Mouse (Mus musculus) thymus, adult 18-20 months (tissue): ENCODE results near the gene Dgkz.

Experiments used
- DNase-seq, 2 experiments: peaks; one replicate each; pipeline ENCODE4 v3.0.0; 2022; ENCODE audit warnings: mixed read lengths in 2 of 2

Dgkz gene

DNA sequence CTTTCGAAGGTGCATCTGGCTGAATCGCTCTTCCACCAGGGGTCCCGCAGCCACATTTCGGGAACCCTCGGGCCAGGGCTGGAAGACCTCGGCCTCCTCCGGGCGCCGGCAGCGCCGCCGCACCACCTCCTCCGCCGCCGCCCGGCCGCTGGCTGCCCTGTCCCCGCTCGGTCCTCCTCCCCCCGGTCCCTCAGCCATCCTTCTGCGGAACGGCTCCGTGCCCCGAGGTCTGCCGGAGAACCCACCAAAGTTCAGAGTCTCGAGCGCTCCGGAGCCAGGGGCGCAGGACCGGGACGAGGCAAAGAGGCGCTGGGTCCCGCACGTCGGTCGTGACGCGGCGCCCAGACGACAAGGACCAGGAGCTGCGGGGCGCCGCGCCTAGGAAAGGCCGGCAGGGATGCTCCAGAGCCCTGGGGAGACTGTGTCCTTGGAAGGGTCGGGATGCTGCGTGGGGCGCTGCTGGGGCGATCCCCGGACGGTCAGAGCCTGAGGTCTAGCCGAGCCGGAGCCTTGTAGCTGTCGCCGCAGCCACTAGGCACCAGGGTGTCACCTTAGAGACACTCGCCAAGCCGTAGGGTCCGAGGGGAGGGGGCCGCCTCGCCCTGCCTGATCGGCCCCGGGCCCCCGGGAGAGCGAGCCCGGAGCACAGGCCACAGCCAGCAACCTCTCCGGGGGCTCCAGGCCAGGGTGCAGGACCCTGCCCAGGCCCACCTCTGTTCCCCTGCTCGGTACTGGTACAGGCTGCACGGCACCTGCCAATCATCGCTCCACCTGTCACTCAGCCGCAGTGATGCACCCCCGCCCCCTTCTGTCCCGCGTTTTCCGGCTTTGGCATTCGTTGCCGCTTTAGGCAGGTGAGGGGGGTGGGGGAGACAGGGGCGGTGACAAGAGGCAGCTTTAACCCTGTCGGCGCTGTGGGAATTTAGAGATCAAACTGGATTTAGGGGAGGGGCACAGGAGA, at the start of gene Dgkz:
Dgkz (minus strand) TSS at position 284 of the 961 bp plus-strand sequence.
- DNase-seq, result peak; percentile 41 to 46

DNA sequence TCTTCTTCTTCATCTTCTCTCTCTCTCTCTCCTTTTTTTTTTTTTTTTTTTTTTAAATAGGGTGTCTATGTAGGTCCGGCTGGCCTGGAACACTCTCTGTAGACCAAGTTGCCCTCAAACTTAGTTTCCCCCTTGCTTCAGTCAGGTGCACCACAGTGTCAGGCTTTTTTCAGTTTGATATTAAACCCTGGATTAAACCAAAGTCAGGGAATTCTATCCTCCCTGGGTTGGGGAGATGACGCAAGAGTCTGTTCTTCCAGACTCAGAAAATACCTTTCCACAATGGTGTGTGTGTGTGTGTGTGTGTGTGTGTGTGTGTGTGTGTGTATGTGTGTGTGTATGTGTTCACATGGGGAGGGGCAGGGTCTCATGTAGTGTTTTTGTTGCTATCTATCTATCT, 49.5 kb upstream of the Dgkz start:
- DNase-seq, result no peak

DNA sequence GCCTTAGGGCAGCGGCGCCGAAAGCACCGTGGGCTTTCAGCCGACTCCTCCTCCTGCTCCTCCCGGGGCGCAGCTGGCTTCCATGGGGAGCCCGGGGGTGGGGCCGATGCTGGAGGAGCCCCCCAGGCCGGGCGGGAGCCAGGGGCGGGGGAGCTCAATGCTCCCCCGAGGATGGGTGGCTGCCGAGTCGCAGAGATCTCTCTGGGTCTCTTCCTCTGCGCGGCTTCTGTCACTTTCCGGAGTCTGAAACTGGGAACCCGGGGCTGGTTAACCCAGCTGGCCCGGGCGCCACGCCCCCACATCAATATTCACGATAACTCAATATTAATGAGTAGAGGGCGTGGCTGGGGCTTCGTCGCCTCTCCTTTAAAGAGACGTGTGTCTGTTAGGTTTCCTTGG, 48.6 kb upstream of the Dgkz start, which contains the start of gene Creb3l1:
Creb3l1 (minus strand) TSS at position 229 of the 399 bp plus-strand sequence.
- DNase-seq, result no peak

DNA sequence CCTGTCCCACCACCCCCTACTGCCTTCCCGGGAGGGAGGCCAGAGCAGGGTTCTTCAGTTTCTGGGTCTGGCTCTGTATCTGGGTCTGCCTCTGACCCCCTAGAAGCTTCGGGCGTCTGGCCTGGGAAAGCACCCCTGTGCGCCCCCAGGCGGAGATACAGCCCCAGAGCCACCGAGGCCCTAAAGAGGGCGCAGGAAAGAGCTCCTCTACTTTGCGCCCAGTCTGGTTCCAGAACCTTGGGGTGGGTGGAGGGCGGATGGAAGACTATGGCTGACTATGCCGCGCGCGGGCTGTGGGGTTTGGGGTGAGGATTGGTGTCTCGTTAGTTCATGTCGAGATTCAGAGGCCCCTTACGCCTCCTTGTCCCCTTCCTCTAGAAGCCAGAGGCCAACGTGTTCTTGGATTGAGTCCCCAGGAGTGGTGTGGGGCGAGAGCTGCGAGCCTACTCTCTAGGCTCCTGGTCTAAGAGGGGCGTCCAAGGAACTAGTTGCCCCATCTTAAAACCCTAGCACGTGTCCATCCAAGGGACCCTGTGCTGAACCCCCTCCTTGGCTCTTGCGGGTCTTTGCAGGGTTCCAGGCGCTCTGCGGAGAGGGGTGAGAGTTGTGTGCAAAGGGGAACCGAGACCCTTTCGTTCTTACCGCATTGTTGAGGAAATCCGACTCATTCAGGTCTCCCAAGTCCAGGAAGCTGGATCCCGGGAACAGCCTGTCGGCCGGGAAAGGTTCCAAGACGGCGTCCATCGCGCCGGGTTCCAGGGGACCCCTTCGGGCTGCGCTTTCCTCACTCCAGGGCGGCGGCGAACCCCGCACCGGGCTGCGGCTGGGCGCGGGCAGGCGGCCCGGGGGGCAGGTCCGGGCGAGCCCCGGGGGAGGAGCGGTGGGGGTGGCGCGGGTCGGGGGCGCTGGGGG, 48.0 kb upstream of the Dgkz start:
- no peak for DNase-seq

DNA sequence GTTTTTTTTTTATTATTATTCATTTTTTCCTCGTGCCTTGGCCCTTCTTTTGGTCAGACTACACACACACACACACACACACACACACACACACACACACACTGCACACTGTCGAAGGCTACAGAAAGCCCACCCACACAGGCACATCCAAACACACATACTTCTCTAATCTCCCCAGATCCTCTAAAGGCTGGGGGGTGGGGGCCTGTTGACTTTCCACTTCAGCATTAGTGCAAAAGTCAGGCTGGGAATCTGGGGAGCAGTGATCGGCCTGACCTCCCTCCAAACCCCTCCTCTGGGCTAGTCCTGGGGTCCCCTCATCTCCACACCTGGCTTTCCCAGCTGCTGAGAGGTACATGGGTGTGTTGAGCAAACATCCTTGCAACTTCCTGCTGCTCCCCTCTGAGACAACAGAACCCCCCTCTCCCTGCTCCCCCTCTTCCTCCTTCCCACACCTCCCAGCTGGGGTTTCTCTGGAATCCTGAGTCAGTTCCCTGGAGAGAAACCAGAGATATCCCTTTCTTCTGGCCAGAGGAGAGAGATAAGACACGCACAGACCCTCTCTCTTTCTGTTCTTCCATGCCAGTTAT, 45.1 kb upstream of the Dgkz start:
- no peak for DNase-seq

DNA sequence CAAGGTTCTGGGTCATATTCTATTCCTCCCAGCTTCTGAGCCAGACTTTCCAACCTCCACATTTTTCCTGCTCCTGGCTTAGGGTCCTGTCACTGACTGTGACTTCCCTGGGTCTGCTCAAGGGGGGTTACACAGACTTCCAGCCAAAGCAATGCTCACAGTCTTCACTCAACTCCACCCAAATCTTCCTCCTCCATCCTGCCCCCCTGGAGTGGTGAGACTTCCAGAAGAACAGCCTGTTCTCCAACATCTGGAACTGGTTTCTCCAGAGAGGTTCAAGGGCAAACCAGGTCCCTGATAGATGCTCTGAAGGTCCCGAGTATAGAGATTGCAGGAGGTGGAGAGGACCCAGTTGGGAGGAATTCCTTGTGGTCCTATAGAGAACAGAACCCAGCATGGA, 41.8 kb upstream of the Dgkz start:
- DNase-seq, result no peak

DNA sequence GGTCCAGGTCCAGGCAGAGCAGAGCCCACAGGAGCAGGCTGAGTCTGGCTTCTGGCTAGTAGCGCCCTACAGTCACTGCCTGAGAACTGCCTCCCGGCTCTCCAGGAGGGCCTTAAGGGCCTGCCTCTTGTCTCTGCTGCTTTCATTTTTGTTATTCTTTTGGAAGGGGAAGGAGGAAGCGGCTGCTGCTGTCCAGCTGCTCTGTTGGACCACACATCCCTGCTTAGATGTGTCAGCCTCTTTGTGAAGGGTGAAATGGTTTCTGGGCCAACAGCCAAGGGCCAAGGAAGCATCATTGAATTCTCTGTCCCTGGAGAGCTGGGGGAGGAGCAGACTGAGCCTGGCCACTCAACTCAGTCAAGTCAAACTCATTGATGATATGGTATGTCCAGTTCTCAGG, 41.3 kb upstream of the Dgkz start:
- no peak for DNase-seq

DNA sequence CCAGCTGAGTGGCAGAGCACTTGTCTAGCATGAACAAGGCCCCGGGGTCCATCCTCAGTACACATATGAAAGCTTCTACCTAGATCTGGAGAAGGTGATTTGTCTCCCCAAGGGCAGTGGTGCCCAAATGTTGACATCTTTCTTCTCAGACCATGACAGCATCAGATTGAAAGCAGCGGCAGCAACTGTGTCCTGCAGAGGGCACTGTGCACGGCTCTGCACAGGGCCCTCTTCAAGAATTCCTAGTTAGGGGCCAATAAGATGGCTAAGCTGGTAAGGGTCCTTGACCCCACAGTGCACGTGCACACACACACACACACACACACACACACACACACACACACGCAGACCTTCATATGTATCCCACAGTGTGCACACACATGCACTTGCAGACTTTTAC, 39.2 kb upstream of the Dgkz start:
- no peak for DNase-seq

DNA sequence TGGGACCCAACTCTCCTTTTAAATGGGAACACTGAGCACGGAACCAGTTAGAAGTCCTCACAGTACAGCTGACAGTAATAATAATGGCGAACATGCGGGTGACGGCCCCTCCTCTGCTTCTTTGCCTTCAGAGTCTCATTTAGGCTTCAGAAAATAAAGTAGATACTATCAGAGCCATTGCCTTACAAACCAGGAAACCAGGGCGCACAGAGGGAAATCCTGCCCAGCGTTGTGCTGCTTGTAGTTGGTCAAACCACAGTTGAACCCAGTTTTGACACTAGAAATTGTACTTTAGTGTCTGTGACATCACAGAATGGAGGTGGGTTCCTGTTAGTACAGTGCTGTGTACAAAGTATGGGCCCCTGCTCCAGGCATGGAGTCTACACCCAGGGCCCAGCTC, 38.6 kb upstream of the Dgkz start:
- no peak for DNase-seq

DNA sequence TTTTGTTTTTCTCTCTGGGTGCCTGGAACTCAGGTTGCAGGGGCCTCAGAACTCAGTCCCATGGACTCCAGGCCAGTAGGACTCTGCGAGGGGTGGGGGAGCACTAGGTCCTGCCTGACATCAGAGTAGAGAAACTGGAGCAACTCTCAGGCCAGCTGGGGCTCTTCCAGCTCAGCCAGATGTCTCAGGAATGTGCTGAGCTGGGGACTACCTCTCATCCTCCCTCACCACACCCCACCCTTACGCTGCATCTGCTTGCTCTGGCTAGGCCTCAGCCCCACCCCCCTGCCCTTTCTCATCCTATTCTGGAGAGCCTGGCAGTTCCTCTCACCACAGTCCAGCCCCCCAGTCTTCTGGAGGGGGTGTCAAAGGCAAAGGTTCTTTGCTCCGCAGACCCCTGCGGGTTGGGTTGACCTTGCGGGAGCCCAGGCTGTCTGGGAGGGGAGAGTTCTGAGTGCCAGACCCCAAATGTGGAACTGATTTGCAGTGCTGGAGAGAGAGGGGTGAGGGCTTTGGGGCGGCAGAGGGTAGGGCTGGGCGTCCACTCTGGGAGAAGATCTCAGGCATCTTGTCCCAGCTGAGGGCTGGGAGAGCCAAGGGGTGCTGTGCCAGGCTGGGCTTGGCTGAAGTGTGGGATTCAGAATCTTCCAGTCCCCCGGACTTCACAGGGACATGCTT, 37.2 kb upstream of the Dgkz start:
- DNase-seq, result no peak

DNA sequence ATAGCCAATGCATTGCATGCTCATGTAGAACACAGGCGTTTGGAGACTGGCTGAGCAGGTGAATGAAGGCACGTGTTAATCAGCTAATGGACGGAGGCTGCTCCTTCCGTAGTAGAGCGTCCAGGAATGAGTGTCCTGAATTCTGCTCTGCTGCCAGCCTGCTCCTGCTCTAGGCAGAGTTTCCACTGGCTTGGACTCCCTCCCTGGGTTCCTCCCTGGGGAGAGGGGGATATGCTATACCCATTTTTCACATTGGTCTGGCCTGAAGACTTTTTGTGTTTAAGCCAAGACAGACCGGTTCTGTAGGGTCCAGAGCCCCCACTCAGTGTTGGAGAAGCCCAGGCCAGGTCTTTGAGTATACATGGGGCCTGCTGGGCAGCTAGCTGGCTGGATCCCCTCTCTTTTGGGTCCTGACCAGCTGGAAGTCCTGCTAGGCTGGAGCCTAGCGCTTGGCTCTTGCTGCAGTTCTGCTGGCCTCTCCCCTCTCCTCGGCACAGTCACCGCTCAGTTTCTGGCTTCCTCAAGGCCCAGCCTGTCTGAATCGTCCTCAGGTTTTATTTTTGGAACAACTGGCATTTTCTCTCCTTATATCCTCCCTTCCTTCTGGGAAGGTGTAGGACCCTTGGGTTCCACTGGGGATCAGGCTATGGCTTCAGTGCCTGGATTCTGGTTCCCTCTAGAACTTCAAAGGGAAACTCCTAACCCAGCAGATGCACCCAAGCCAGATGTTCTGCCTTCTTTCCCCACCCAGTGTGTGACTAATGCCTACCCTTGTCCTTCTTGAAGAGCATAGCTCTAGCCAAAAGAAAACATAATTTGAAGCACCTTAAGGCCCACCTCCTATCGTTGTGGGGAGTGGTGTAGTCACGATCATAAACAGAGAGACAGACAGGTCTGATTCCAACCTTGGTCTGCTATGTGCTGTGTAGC, 36.0 kb upstream of the Dgkz start:
- DNase-seq, result no peak

DNA sequence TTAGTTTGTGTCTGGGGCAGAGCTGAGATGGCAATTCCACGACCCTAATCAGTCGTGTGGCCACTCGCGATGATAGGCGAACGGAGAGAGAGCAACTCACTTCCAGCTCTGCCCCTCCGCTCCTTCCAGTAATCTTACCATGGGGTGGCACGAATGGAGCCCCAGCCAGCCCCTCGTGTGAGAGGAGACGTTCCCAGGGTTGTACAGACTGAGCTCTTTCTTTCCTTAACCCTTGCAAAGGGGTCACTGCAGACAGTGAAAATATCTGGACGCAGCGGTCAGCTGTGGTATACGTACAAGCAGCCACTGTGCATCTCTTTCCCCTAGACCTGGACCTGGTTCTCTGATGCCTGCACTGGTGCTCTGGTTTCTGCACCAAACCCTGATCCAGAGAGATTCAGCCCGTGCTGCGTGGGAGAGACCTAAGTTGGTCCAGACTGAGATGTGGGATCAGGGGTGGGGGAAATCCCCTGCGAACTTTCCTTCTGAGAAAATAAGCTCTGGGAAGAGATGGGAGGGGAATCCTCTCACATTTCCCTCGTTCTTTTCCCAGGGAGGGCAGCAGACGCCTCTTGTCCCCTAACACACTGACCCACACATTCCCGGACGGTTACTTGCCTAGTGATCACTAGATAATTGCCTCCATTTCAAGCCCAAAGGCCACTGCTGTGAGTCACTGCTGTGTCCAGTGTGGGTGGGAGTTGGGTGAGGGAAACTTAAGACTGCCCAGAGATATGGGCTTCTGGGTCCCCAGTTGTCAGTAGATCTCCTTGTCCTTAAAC, 33.1 kb upstream of the Dgkz start:
- no peak for DNase-seq

DNA sequence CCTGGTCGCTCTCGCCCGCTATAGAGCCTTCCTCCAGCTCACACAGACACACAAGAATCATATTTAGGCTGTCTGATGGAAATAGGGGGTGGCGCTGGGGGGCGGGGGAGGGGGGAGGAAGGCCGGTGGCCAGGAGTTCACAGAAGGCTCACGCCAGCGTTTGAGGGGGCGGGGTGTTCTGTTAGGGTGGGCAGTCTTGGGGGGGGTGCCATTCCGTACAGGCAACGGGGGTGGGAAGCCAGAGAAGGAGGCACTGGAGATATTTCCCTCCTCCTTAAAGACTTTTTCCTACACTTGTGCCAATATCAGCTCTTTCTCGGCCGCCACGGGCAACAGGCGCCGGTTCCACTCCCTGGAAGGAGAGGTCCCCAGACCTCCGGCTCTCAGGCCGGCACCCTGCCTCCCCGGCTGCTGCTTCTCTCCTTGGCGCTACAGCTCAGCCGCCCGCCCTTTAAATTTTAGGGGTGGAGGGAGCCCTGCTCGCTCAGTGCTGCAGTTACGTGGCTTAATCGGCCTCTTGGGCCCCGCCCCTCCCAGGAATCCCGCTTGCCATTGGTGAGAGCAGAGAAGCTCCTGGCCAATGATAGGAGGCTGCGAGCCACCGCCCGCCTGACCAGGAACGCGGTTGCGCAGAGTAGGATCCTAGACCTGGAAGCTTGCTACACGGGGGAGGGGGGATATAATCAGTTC, 32.4 kb upstream of the Dgkz start:
- DNase-seq, result peak; percentile 94 to 95

DNA sequence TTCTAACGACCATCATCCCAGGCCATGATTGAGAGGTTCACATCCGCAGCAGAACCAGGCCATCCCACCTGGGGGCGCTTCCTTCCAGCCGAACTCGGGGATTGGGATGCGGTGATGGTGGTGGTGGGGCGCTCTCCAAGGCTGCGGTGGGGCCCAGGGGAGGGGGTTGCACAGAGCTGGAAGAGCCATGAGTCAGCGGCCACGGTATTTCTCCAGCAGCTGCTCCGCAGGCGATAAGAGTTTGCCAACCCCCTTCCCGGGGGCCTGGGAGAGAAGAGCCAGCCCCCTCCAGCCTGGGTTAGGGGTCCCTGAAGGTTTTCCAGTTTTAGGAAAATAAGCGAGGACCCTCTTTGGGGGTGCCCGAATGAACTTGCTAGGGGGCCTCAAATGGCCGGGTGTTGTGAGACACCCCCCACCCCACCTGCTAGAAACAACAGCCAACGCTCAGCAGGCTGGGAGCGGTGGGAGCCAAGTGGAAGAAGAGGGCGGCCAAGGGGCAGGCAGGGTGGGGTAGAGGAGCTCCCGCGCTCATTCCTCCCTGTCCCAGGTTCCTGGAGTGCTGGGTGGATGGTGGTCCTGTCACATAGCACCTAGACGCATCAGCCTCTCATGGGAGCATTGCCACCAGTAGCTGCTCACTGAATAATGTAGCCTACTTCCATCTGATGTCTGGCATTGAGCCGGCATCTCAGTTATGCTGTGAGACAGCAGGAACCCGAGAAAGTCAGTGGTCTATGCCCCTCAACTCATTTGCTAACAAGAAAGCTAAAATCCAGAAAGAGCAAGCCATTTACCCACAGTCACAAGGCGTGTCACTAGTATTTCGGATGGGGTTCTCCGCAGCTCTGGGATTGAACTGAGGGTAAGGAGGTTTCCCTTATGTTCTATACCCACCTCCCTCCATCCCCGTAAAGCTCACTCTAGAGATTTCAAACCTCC, 31.6 kb upstream of the Dgkz start:
- DNase-seq, result no peak

DNA sequence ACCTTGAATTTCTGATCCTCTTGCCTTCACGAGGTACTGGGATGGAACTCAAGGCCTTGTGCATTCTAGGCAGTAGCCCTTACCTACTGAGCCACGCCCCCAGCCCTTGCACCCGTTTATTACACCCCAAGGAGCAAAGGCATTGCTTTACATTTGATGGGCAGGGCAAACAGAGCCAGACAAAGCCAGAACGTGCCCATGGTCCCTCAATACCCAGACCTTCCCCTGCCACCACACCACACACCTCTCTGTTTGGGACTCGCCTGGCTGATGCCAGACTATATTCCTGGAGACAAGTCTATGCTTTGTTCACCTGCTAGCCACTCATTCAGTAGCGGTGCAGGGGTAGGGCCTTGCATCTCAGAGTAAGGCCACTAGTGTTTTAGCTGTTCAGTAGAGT, 30.8 kb upstream of the Dgkz start:
- no peak for DNase-seq

DNA sequence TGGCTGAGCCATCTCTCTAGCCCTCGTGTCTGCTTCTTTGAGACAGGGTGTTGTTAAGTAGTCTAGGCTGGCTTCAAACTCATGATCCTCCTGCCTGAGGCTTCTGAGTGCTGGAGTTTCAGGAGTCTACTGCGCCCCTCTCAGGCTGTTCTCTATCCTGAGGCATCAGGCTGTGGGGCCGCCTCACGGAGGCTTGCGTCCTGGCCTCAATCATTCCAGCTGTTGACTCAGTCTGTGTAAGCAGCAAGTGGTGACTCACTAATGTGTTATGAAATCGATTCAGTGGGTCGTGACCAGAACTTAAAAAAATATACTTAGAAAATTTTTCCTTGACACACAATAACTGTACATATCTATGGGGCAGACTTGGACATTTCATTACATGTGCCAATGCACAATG, 29.0 kb upstream of the Dgkz start:
- DNase-seq, result no peak

DNA sequence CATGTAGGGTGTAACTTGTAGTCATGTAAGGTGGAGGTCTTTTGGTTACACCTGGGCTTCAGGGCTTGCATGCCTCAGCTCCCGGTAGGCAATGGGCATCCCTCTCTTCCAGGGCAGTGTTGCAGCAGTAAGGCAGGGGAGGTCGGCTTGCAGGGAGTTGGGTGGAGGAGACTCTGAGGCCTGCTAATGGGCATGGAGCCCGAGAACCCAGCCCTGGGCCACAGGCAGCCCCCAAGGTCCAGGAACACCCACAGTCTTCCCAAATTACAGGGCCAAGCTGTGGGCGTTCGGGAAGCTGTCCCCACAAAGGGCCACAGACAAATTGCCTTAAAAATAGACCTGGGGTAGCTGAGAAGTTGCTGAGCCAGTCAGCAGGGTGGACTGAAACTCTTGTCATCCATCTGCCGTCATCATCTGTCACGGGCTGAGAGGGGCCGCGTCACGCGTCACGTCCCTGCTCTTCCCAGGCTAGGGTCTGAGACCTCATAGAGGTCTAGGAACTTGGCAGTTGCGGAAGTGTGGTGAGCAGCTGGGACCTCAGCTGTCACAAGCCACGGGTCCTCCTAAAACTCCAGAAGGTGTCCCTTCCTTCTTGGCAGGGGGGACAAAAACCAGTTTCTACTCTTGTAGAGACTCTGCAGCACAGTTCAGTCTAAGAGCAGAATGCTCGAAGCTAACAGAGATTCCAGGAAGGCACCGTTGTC, 22.4 kb upstream of the Dgkz start:
- DNase-seq, result no peak

DNA sequence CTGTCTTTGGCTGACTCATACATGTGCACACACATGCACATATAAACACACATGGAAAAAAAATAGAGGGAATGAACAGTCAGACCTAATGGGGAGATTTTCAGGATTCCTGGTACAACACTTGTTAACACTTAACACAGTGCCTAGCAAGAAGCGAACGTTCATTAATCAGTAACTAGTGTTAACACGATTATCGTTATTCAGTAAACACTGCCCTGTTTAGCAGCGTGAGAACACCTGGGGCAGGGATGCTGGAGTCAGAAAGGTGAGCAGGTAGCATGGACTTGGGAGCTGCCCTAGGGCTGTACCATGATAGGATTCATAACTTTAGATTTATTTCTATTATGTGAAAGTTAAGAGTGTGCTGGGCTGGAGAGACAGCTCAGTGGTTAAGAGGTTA, 20.3 kb upstream of the Dgkz start:
- no peak for DNase-seq
